Mouse (Mus musculus) lung, postnatal 0 days (tissue): ENCODE results near the gene Adamtsl4.

Experiments used
- CTCF ChIP-seq: IDR thresholded peaks from 2 replicates; pipeline ENCODE4 v1.5.1; 2016; ENCODE audit warnings: antibody characterized with exemption, mild to moderate bottlenecking
- EP300 ChIP-seq: IDR thresholded peaks from 2 replicates; pipeline ENCODE4 v1.6.1; 2016; ENCODE audit warnings: antibody characterized with exemption, mild to moderate bottlenecking, control low read depth

GRCm38 (mm10) chr3:95651033-95651373, 36.7 kb downstream of the Adamtsl4 start:
- TF ChIP-seq CTCF, result no peak
- TF ChIP-seq EP300, result no peak
